Mouse (Mus musculus) C2C12 (cell line): ENCODE data around the gene Gpr135. TPM values are rescaled to one million over a fixed set of nuclear protein-coding genes. Genes with fewer than 3 reads are reported as not detected.
"Not testable (repeated sequence)": the region's sequence is repeated elsewhere in the genome, so short reads cannot be mapped to it uniquely, and the experiment has no call there.

Source experiments
- H3K27me3 ChIP-seq: one replicate; pipeline ENCODE4 v1.6.1; 2011; ENCODE audit not compliant: control insufficient read depth, insufficient read depth, insufficient read length
- H3K36me3 ChIP-seq: one replicate; pipeline ENCODE4 v1.6.1; 2011; ENCODE audit not compliant: control insufficient read depth, insufficient read depth
- H3K4me3 ChIP-seq: one replicate; pipeline ENCODE4 v1.5.1; 2011; ENCODE audit warnings: mild to moderate bottlenecking, control low read depth; ENCODE audit not compliant: poor library complexity, insufficient read depth, severe bottlenecking
- H3K79me2 ChIP-seq: one replicate; pipeline ENCODE4 v1.6.1; 2011; ENCODE audit not compliant: control insufficient read depth, insufficient read depth
- H3K79me3 ChIP-seq: one replicate; pipeline ENCODE4 v1.6.1; 2011; ENCODE audit warnings: low read depth, control low read depth
- H3ac ChIP-seq: one replicate; pipeline ENCODE3; 2011; ENCODE audit warnings: low read depth; ENCODE audit not compliant: control insufficient read depth, insufficient read length
- CEBPB ChIP-seq: IDR thresholded peaks from one replicate; pipeline ENCODE4 v1.6.1; 2011; ENCODE audit warnings: low read depth, mild to moderate bottlenecking, control low read depth, moderate library complexity
- CTCF ChIP-seq: IDR thresholded peaks from one replicate; pipeline ENCODE4 v1.5.1; 2011; ENCODE audit not compliant: control insufficient read depth, insufficient read depth, insufficient read length
- FOSL1 ChIP-seq: IDR thresholded peaks from one replicate; pipeline ENCODE4 v1.8.0; 2011; ENCODE audit warnings: mild to moderate bottlenecking, low read length; ENCODE audit not compliant: poor library complexity, insufficient read depth, severe bottlenecking
- MAX ChIP-seq: IDR thresholded peaks from one replicate; pipeline ENCODE4 v1.6.1; 2011; ENCODE audit warnings: mild to moderate bottlenecking, control low read depth
- MYOD1 ChIP-seq: IDR thresholded peaks from one replicate; pipeline ENCODE4 v1.6.1; 2011; ENCODE audit warnings: low read depth; ENCODE audit not compliant: control insufficient read depth, insufficient read length
- MYOG ChIP-seq: IDR thresholded peaks from one replicate; pipeline ENCODE4 v1.6.1; 2011; ENCODE audit not compliant: control insufficient read depth, insufficient read length; ENCODE audit errors: extremely low read depth
- USF1 ChIP-seq: IDR thresholded peaks from one replicate; pipeline ENCODE4 v1.6.1; 2011; ENCODE audit warnings: low read depth, mild to moderate bottlenecking, control low read depth, moderate library complexity
- polyA plus RNA-seq: library from polyadenylated mRNA; unstranded; fragments of >200 nt; fragmentation: generic; extraction: Trizol; gene quantifications from one replicate; pipeline ENCODE4 v1.2.1, GENCODE M21; 2012; ENCODE audit warnings: missing spikeins

The Gpr135 gene
- polyA plus RNA-seq, 1 experiment: 0.11 TPM

- Histone ChIP-seq H3K27me3 (peaks cover 3% of the 10 kb centered on the region), H3ac (no peak overlapping the region), H3K4me3 (no peak overlapping the region), H3K36me3 (no peaks in the 10 kb centered on the region), H3K79me2 (no peaks in the 10 kb centered on the region), H3K79me3 (no peaks in the 10 kb centered on the region)
- TF ChIP-seq USF1 (no peak), MAX (no peak), CEBPB (no peak), MYOG (no peak), FOSL1 (no peak), CTCF (no peak), MYOD1 (no peak)
These were observed 1.1 kb downstream of the Gpr135 start for GRCm38 (mm10) chr12:72069626-72070326.

GRCm38 (mm10) chr12:72057780-72058179 lies 13.1 kb downstream of the Gpr135 start:
- TF ChIP-seq CEBPB (no peak), CTCF (no peak), MYOD1 (no peak), MAX (no peak), FOSL1 (no peak), USF1 (no peak)
- Histone ChIP-seq H3ac (no peak overlapping the region), H3K27me3 (peaks cover 5% of the 10 kb centered on the region), H3K4me3 (no peak overlapping the region), H3K79me2 (no peaks in the 10 kb centered on the region), H3K79me3 (no peaks in the 10 kb centered on the region), H3K36me3 (no peaks in the 10 kb centered on the region)

GRCm38 (mm10) chr12:72053851-72054250 lies 17.1 kb downstream of the Gpr135 start:
- no peaks in the 10 kb centered on the region for H3K36me3 ChIP-seq
- no peaks in the 10 kb centered on the region for H3K79me2 ChIP-seq
- H3K4me3 ChIP-seq: no peak overlapping the region
- TF ChIP-seq CEBPB (no peak), MYOD1 (no peak), MAX (no peak), CTCF (no peak), FOSL1 (no peak), USF1 (no peak), MYOG (no peak)
- no peaks in the 10 kb centered on the region for H3K79me3 ChIP-seq
- H3ac ChIP-seq: no peak overlapping the region
- no peaks in the 10 kb centered on the region for H3K27me3 ChIP-seq

GRCm38 (mm10) chr12:72053303-72053702 lies 17.6 kb downstream of the Gpr135 start:
- Histone ChIP-seq H3K36me3 (no peaks in the 10 kb centered on the region), H3ac (no peak overlapping the region)
- TF ChIP-seq FOSL1 (no peak), MYOD1 (no peak)

GRCm38 (mm10) chr12:72052571-72052970 lies 18.4 kb downstream of the Gpr135 start:
- TF ChIP-seq FOSL1 (no peak), MYOG (no peak), MYOD1 (no peak), USF1 (no peak), CTCF (no peak), CEBPB (no peak), MAX (no peak)
- Histone ChIP-seq H3K79me2 (no peaks in the 10 kb centered on the region), H3K79me3 (no peaks in the 10 kb centered on the region), H3K36me3 (no peaks in the 10 kb centered on the region), H3K4me3 (no peak overlapping the region), H3K27me3 (no peaks in the 10 kb centered on the region), H3ac (no peak overlapping the region)

More at GRCm38 (mm10) chr12:72053303-72053702, 17.6 kb downstream of the Gpr135 start:
- no peaks in the 10 kb centered on the region for H3K27me3 ChIP-seq
- H3K4me3 ChIP-seq: no peak overlapping the region
- no peaks in the 10 kb centered on the region for H3K79me2 ChIP-seq
- no peaks in the 10 kb centered on the region for H3K79me3 ChIP-seq

- Histone ChIP-seq H3K79me2 (no peaks in the 10 kb centered on the region), H3K27me3 (no peaks in the 10 kb centered on the region), H3K36me3 (no peaks in the 10 kb centered on the region), H3K4me3 (no peak overlapping the region), H3K79me3 (no peaks in the 10 kb centered on the region), H3ac (no peak overlapping the region)
- no peak for TF ChIP-seq FOSL1
- TF ChIP-seq MYOD1: no peak
- TF ChIP-seq MAX: no peak
- no peak for TF ChIP-seq CTCF
- TF ChIP-seq MYOG: no peak
- TF ChIP-seq USF1: no peak
- no peak for TF ChIP-seq CEBPB
These were observed 20.1 kb downstream of the Gpr135 start for GRCm38 (mm10) chr12:72050821-72051220.

GRCm38 (mm10) chr12:72050156-72050555 lies 20.8 kb downstream of the Gpr135 start:
- not testable (repeated sequence) for H3K79me3 ChIP-seq, H3ac ChIP-seq, H3K79me2 ChIP-seq, H3K36me3 ChIP-seq, H3K4me3 ChIP-seq, H3K27me3 ChIP-seq
